Mouse (Mus musculus) embryonic facial prominence, embryonic 12.5 days (tissue): ENCODE results near the gene Dglucy. TPM values are rescaled to one million over a fixed set of nuclear protein-coding genes. Genes with fewer than 3 reads are reported as not detected.
A peak's percentile ranks its signal among the peaks of the same experiment; 100 is the strongest.

Experiments used
- ATAC-seq: fragments of 200-750 bp; cut with Nextera tagmentation; 2 replicates; pipeline ENCODE4 v1.8.0; 2017; ENCODE audit not compliant: insufficient number of reproducible peaks, insufficient read depth, low FRiP score, low TSS enrichment
- H3K27ac ChIP-seq: fragments of 300-500 bp; sonication (generic); 2 replicates; pipeline ENCODE4 v1.5.1; 2016; ENCODE audit warnings: mild to moderate bottlenecking
- H3K27me3 ChIP-seq: fragments of 300-500 bp; sonication (generic); 2 replicates; pipeline ENCODE4 v1.6.1; 2016; ENCODE audit warnings: mild to moderate bottlenecking, moderate library complexity
- H3K36me3 ChIP-seq: fragments of 300-500 bp; sonication (generic); 2 replicates; pipeline ENCODE4 v1.6.1; 2016; ENCODE audit warnings: mild to moderate bottlenecking
- H3K4me1 ChIP-seq: fragments of 300-500 bp; sonication (generic); 2 replicates; pipeline ENCODE4 v1.6.1; 2016
- H3K4me2 ChIP-seq: fragments of 300-500 bp; sonication (generic); replicated peaks from 2 replicates; pipeline ENCODE4 v1.6.1; 2016; ENCODE audit warnings: mild to moderate bottlenecking, moderate library complexity
- H3K4me3 ChIP-seq: fragments of 300-500 bp; sonication (generic); 2 replicates; pipeline ENCODE4 v1.5.1; 2016; ENCODE audit warnings: mild to moderate bottlenecking
- H3K9ac ChIP-seq: fragments of 300-500 bp; sonication (generic); 2 replicates; pipeline ENCODE4 v1.6.1; 2016; ENCODE audit warnings: mild to moderate bottlenecking, moderate library complexity
- H3K9me3 ChIP-seq: fragments of 300-500 bp; sonication (generic); 2 replicates; pipeline ENCODE4 v1.6.1; 2016; ENCODE audit warnings: mild to moderate bottlenecking, moderate library complexity
- WGBS: fragments of 180-500 bp; shearing (Covaris S2); methylation state at CpG from one replicate; pipeline ENCODE4 v1.1.7; 2016; 5-methylcytosine and 5-hydroxymethylcytosine counted together
- polyA plus RNA-seq: library from polyadenylated mRNA; unstranded; fragments of >200 nt; fragmentation: Nextera tagmentation; extraction: Ambion mirVana; gene quantifications from 2 replicates; pipeline ENCODE4 v1.2.1, GENCODE M21; 2016

Gene Dglucy
- polyA plus RNA-seq, 1 experiment from 2014 or later: 1.7 TPM

DNA sequence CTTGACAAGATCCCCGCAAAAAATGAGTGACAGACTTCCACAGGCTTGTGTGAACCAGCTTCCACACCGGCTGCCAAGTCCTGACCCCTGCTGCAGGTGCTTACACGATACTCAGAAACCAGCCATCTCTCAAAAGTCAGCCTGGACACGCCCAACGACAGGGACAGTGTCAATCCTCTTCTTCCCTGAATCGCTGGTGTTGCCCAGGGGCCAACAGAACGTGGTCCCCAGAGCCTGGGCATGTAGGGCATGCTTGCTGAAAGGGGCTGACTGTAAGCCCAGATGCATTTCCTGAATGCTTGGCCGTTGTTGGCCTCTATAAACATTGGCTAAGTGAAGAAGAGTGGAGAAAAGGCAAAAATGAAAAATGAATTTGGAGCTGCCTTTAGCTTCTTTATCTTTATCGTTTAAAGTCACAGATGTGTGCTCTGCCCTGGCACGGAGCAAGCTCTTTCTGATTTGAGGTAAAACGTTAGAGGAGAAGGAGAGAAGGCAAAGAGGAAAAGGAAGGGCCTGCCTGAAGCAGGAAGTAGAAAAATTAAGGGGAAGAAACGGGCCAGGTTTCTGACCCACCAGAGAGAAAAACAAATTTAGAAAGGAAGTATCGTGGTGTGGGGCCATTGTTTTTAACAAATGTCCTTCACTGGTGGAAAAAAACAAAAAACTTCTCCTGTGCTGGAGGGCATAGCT is 14.4 kb upstream of the Dglucy start:
- H3K36me3 ChIP-seq: no peaks in the 10 kb centered on the region
- 56% methylated on average over 13 of the region's 13 CpGs for WGBS
- no peak for ATAC-seq

DNA sequence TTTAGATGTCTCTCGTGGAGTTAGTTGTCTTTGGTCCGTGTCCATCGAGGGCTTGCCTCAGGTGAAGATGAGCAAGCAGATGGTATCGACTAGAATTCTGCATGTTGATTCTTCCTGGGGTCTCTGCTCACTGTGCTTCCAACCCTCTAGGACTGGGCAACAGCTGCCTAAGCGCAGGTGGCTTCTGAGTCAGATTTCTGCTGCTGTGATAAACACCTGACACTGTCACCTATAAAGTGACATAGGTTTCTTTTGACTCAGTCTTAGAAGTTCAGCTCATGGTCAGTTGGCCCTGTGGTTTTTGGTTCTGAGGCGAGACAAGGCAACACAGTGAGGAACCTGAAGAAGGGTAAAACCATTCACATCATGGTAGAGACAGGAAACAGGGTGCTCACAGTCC is 9.0 kb upstream of the Dglucy start:
- Histone ChIP-seq H3K27me3 (no peaks in the 10 kb centered on the region), H3K9ac (no peak overlapping the region), H3K4me1 (no peaks in the 10 kb centered on the region), H3K27ac (no peak overlapping the region), H3K4me2 (no peak overlapping the region), H3K9me3 (no peaks in the 10 kb centered on the region), H3K36me3 (no peaks in the 10 kb centered on the region), H3K4me3 (no peak overlapping the region)
- ATAC-seq: no peak
- WGBS: 87% methylated on average over 6 of the region's 6 CpGs

More for the DNA sequence above, 14.4 kb upstream of the Dglucy start:
- no peaks in the 10 kb centered on the region for H3K4me1 ChIP-seq
- H3K9ac ChIP-seq: no peak overlapping the region
- H3K4me3 ChIP-seq: no peak overlapping the region
- H3K9me3 ChIP-seq: no peaks in the 10 kb centered on the region
- no peaks in the 10 kb centered on the region for H3K27me3 ChIP-seq
- no peak overlapping the region for H3K4me2 ChIP-seq
- no peak overlapping the region for H3K27ac ChIP-seq

DNA sequence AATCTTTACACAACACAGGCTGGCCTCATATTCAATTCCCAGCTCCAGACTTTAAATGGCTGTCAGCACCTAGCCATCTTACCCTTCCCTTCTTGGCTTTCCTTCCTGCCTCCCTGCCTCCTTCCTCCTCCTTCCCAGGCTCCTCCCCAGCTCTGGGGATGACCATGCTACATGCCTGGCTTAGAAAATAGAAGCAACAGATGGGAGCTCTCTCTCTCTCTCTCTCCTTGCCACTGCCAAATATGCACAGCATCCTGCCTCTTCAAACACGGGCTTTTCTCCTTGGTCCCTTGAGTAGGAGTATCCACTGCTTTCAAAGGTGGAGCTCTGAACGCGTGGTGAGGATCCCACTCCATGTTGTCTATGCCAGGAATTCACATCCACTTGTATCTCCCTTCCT is 8.1 kb upstream of the Dglucy start:
- no peak overlapping the region for H3K9ac ChIP-seq
- ATAC-seq: no peak
- no peaks in the 10 kb centered on the region for H3K9me3 ChIP-seq
- no peak overlapping the region for H3K4me3 ChIP-seq
- WGBS: 71% methylated on average over 3 of the region's 3 CpGs
- H3K27me3 ChIP-seq: no peaks in the 10 kb centered on the region
- H3K36me3 ChIP-seq: no peaks in the 10 kb centered on the region
- H3K27ac ChIP-seq: no peak overlapping the region
- H3K4me1 ChIP-seq: no peaks in the 10 kb centered on the region
- H3K4me2 ChIP-seq: no peak overlapping the region

DNA sequence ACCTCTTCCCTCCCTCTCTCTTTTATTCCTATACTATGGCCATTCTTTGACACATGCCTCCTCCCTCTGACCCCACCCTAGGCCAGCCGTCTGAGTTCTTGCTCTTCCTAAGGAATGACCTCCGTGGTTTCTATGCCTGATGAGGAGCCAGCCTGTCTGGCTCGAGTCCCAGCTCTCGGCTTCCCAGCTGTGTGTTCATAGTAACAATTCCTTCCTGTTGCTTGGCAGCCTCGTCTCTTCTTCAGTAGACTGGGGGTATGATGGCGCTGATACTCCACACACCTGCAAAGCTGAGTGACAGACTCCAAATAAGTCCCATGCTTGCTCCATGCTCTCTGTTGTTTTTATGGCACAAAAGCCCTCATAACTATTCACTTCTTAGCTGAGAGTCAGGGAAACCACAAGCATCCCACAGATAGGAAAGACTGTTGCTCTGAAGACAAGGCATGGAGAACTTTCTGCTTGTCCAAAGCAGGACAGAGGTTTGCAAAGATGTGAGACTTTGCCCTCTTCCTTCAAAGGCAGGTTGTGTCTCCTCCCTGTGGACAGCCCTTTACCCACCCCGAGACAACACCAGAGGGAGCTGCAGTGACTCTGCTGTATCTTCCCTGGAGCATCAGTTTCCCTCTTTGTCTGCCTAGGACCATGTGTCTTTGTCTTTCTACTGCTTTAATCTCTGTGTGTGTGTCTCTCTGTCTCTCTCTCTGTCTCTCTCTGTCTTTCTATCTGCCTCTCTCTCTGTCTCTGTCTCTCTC is 6.5 kb upstream of the Dglucy start:
- ATAC-seq: no peak
- no peak overlapping the region for H3K9ac ChIP-seq
- H3K27ac ChIP-seq: no peak overlapping the region
- 41% methylated on average over 7 of the region's 7 CpGs for WGBS
- no peaks in the 10 kb centered on the region for H3K27me3 ChIP-seq
- no peaks in the 10 kb centered on the region for H3K36me3 ChIP-seq
- H3K9me3 ChIP-seq: no peaks in the 10 kb centered on the region
- H3K4me1 ChIP-seq: no peaks in the 10 kb centered on the region
- no peak overlapping the region for H3K4me3 ChIP-seq
- H3K4me2 ChIP-seq: no peak overlapping the region

DNA sequence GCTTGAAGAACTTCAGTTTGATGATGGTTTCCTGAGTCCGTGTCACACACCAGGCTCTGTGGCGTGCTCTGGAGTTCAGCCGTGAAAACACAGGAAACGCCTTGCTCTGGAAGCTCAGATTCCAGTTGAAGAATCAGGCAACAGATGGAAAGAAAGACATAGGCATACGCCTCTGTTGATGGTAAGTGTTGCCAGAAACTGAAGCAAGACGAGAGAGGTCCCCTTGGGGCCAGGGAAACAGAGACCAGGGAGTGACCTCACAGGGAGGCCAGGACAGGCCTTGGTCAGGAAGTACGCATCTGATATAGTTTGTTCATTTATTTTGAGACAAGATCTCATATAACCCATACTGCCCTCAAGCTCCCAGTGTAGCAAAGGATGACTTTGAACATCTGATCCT is 4.1 kb upstream of the Dglucy start:
- Histone ChIP-seq H3K27me3 (no peaks in the 10 kb centered on the region), H3K36me3 (no peaks in the 10 kb centered on the region), H3K9ac (no peak overlapping the region), H3K4me3 (no peak overlapping the region), H3K4me1 (peaks cover 12% of the 10 kb centered on the region; the same call in 1 of the 2 replicates), H3K4me2 (no peak overlapping the region), H3K27ac (no peak overlapping the region), H3K9me3 (no peaks in the 10 kb centered on the region)
- 67% methylated on average over 7 of the region's 7 CpGs for WGBS
- ATAC-seq: no peak

DNA sequence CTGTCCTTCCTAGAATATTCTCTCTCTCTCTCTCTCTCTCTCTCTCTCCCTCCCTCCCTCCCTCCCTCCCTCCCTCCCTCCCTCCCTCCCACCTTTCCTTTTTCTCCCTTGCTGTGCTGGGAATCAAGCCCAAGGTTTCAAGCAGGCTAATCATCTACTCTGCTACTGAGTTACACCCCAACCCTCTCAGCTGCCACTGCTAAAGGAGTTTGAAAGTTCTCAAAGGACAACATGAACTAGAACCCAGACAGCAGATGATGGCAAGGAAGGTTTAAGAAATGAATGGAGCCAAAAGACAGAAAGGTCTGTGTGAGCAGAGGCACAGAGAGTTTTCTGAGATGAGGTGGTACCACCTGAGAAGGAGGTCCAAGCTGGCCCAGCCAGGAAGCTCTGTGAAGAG is 3.6 kb upstream of the Dglucy start:
- Histone ChIP-seq H3K4me1 (peaks cover 13% of the 10 kb centered on the region; the same call in 1 of the 2 replicates), H3K27me3 (no peaks in the 10 kb centered on the region), H3K4me2 (no peak overlapping the region), H3K4me3 (no peak overlapping the region), H3K27ac (no peak overlapping the region), H3K9ac (no peak overlapping the region), H3K36me3 (no peaks in the 10 kb centered on the region), H3K9me3 (no peaks in the 10 kb centered on the region)
- no peak for ATAC-seq

DNA sequence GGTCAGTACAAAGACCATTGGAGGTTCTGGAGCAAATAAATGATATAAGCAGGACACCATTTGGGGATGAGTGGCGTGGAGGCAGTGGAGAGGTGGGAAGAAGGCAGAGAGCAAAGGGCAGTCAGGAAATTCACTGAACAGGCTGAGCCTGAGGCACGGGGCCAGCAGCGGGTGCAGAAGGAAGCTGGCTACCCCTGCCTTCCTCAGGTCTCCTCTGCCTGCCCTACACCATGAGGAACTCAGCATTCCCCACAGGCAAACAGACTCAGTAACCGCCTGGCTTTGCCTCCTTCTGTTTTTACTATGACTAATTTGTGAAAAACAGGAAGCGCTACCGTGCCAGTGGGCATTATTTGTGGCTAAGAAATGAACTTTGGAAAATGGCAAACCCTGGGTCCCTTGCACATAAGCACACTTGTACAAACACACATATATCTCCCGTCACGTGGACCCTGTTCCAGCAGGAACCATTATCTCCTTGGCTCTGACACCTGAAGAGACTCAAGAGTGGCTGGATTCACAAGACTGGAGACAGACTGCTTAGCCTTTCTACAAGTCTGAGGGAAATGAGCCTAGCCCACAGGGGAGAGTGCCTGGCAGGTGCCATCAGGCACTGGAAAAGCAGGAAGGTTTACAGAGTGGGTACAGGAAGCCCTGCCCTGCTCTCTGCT is 2.8 kb upstream of the Dglucy start:
- H3K27me3 ChIP-seq: no peaks in the 10 kb centered on the region
- no peak overlapping the region for H3K9ac ChIP-seq
- WGBS: 68% methylated on average over 8 of the region's 8 CpGs
- no peak overlapping the region for H3K4me3 ChIP-seq
- no peak overlapping the region for H3K4me2 ChIP-seq
- H3K27ac ChIP-seq: no peak overlapping the region
- no peaks in the 10 kb centered on the region for H3K9me3 ChIP-seq
- peaks cover 13% of the 10 kb centered on the region; the same call in 1 of the 2 replicates for H3K4me1 ChIP-seq
- no peak for ATAC-seq
- H3K36me3 ChIP-seq: no peaks in the 10 kb centered on the region

DNA sequence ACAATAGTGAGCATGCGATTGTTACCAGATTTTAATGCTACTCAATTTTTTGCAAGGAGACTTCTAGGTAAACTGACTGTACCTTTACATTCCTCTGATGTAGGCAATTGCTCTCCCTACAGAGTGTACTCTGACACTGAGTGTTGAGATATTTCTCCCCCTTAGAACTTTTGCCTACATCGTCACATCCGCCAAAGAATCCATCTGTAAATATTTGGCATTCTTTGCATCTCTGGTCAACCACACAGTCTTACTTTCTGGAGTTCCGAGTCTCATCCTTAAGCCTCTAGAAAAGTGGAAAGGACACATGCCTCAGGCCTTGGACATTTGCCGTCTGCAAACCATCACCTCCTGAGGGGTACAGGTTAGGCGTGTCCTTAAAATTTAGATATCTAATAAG is 1.9 kb upstream of the Dglucy start:
- Histone ChIP-seq H3K9ac (no peak overlapping the region), H3K4me2 (no peak overlapping the region), H3K9me3 (no peaks in the 10 kb centered on the region), H3K36me3 (no peaks in the 10 kb centered on the region), H3K4me3 (no peak overlapping the region), H3K27ac (no peak overlapping the region), H3K27me3 (no peaks in the 10 kb centered on the region), H3K4me1 (peaks cover 13% of the 10 kb centered on the region; the same call in 1 of the 2 replicates)
- WGBS: 79% methylated on average over 6 of the region's 6 CpGs
- no peak for ATAC-seq

DNA sequence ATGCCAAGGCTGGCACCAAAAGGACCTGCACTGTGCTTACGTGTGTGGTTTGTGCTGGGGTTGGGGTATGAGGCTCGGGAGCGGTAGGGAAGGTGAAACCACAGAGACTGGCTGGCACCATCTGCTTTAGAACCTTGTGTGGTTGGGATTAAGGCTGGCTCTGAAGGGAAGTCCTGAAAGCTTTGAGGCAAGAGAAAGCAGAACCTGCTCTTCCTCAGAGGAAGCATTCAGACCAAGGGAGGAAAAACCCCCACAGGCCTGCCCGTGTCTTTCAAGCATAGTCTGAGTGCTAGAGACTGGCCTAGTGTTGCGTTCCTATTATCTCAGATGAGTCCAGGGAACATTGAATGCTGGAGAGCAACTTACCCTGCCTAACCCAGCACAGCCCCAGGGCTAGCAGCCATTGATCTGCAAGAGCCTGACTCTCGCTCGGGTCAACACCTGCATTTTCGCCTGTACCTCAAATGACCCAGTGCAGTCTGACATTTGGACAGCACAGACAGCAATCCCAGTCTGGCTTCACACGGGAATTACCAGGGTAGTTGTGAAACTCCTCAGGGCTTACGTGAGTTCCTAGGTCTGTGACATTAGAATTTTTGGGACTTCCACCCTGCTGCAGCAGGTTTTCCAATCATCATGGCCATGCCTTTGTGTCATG is 452 bp upstream of the Dglucy start:
- Histone ChIP-seq H3K9me3 (no peaks in the 10 kb centered on the region), H3K4me3 (no peak overlapping the region; the same call in 1 of the 2 replicates), H3K27ac (peak overlapping the region; percentile 61), H3K4me2 (peak overlapping the region; percentile 42), H3K4me1 (peaks cover 13% of the 10 kb centered on the region; the same call in 1 of the 2 replicates), H3K27me3 (no peaks in the 10 kb centered on the region), H3K9ac (peak overlapping the region; percentile 44; the same call in 1 of the 2 replicates), H3K36me3 (no peaks in the 10 kb centered on the region)
- WGBS: 69% methylated on average over 10 of the region's 10 CpGs
- ATAC-seq: no peak

DNA sequence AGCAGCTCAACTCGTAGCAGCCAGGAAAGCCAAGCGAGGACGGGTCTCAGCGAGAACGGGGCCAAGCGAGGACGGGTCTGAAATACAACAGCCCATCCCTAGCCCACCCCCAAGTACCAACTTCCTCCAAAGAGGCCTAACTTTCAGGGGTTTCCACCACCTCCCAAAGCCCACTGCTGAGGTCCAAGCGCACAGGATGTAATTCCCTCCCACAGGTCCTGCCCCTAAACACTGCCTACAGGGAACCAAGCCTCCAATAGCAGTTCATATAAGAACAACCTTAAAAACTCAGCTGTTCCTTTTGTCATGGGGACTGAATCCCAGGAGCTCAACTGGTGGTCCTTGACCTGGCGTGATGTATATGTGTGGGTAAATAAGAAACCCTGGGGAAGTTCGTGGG is 1.6 kb downstream of the Dglucy start:
- H3K27ac ChIP-seq: no peak overlapping the region
- no peak for ATAC-seq
- H3K9me3 ChIP-seq: no peaks in the 10 kb centered on the region
- peaks cover 13% of the 10 kb centered on the region; the same call in 1 of the 2 replicates for H3K4me1 ChIP-seq
- 95% methylated on average over 10 of the region's 10 CpGs for WGBS
- H3K4me3 ChIP-seq: no peak overlapping the region
- no peaks in the 10 kb centered on the region for H3K36me3 ChIP-seq
- no peak overlapping the region for H3K4me2 ChIP-seq
- no peaks in the 10 kb centered on the region for H3K27me3 ChIP-seq
- H3K9ac ChIP-seq: no peak overlapping the region

DNA sequence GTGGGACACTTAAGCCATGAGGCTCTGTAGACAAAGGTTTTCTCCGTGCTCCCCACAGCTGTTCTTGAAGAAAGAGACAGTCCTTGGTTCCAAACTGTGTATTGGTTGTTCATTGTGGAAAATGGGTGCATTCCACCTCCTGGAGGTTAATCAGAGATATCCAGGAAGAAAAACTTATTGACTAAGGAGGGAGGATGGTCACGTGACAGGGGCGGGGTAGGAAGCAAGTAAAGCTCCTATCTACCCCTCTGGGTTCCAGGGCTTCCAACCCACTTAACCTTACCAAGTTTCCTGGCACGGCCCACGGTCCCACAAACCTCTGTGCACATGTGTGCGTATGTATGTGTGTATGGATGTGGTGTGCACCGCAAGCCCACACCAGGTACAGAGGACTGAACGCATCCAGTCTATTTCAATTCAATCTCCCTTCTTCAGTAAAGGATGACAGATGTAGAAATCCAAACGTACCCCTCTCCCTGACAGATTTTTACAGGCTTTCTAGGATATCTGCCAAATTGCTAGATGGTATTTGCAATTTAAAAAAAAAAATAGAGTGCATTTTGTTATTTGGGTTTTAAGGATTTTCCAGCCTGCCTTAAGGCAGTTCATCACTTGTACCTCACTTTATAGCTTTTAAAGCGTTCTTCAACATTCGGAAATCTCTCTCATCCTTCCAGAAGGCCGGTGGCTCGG is 2.7 kb downstream of the Dglucy start:
- no peak for ATAC-seq
- Histone ChIP-seq H3K4me3 (no peak overlapping the region), H3K36me3 (no peaks in the 10 kb centered on the region), H3K9ac (no peak overlapping the region), H3K9me3 (no peaks in the 10 kb centered on the region), H3K27me3 (no peaks in the 10 kb centered on the region), H3K4me1 (peaks cover 13% of the 10 kb centered on the region; the same call in 1 of the 2 replicates), H3K4me2 (no peak overlapping the region), H3K27ac (no peak overlapping the region)
- WGBS: 89% methylated on average over 13 of the region's 13 CpGs
